Mouse (Mus musculus) inflammation-experienced regulatory T-cells, adult 6 months (primary cell): Measurements from ENCODE around the gene Ppp1r27. TPM values are rescaled to one million over a fixed set of nuclear protein-coding genes. Genes with fewer than 3 reads are reported as not detected.
A peak's percentile ranks its signal among the peaks of the same experiment; 100 is the strongest.
"Not testable (repeated sequence)": the region's sequence is repeated elsewhere in the genome, so short reads cannot be mapped to it uniquely, and the experiment has no call there.

Source experiments
- ATAC-seq: one replicate; pipeline ENCODE4 v1.8.0; 2017
- polyA plus RNA-seq, 3 experiments: library from polyadenylated mRNA; unstranded; fragments of 100-300 nt; shearing (Covaris generic); gene quantifications; one replicate each; pipeline ENCODE4 v1.2.1; 2017

Ppp1r27 gene
- polyA plus RNA-seq = not detected

DNA sequence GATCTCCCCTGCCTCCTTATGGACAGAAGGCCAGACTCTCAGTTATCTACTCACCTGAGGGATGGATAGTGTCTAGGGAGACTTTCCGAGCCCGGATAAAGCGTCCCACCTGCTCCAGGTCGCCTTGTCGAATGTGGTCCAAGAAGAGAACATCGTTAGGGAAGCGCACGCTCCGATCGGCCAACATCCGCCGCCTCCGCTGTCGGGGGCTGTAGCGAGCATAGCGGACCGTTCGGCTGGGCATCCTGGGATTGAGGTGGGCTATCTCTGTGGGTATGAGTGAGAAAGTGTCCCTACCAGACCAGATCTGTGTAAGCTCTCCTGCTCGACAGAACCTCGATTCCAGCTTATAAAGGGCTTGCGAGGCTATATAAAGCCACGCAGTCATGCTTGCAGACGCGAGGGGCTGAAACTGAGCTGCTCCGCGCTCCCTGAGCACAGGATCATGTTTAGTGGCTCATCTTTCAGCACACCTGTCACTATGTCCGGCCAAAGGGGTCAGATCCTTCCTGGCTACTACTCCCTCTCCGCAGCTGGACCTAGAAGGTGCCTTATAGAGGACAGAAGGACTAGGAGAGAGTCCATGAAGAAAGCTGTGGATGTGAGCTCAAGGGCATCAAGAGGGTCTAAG lies at the start of gene Ppp1r27:
Gene Ppp1r27, minus strand, starts transcription at position 323 of the 631 bp plus-strand sequence.
- no peak for ATAC-seq

DNA sequence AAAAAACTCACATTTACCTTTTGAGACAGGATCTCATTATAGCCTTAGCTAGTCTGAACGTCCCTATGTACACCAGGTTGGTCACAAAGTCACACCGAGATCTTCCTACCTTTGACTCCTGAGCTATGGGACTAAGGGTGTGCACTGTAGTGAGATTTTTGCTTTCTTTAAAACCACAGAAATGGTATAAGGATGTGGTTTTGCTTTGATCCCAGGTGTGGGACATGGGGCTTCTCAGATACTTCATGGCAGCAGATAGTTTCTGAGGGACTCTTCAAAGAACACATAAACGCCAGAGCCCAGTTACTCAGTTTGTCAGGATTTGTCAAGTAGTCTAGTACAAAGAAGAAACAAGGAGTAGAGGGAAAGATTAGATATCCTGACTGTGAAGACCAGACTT lies 49.8 kb upstream of the Ppp1r27 start:
- ATAC-seq = peak; percentile 49

DNA sequence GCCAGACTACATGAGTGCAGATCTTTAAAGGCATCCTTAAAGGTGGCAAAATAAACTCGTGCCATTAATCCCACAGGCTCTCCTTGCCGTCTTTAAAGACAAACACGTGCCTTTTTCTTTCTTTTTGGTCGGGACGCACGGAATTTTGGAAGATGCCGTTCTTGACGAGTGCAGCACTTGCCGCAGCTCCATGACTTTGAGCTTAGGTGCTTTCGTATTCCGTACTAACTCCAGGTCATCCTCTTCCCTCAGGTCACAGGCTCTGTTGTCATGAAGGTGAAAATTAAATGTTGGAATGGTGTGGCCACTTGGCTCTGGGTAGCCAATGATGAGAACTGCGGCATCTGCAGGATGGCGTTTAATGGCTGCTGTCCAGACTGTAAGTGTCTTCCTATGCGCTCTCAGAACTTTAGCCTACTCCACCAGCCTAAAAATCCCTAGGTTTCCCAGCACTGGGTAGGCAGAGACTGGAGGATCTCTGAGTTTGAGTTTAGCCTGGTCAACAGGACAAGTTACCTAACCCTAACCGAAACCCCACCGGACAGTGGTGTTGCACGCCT lies 48.1 kb upstream of the Ppp1r27 start:
- ATAC-seq = no peak

DNA sequence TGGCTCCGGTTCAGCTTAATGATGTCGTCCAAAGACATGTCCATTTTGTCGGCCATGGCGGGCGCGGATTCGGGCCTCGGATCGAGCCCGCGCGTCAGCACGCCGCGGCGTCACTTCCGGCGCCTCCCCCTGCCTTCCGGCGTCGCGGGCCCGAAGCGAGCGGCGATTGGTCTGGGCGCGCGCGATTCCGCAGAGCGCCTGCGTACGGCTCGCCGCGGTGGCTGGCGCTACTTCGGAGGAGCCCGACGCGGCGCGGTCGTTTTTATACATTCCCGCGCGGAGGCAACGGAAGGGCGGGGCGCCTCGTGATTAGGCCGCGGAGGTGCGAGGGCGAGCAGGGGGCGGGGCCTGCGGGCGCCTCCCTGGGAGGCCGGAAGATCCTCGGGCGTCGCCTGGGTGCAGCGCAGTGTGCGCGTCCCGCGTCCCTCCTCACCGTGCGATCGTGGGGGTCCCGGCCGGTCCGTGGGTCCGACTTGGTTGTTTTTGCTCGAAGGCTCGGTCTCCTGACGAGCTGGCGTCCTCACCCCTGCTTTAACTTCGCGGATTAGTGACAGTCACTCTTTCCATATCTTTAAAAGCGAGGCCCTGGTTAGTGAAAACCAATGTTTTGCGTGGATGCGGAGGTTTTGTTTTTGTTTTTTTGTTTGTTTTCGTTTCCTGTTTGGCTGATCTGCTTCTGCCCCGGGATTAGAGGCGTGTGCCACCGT lies 47.5 kb upstream of the Ppp1r27 start, which contains the start of the genes Alyref and Anapc11:
Gene Alyref, minus strand, starts transcription at position 83 of the 707 bp plus-strand sequence.
Gene Anapc11, plus strand, starts transcription at position 139 of the 707 bp plus-strand sequence.
- peak; percentile 88 for ATAC-seq

DNA sequence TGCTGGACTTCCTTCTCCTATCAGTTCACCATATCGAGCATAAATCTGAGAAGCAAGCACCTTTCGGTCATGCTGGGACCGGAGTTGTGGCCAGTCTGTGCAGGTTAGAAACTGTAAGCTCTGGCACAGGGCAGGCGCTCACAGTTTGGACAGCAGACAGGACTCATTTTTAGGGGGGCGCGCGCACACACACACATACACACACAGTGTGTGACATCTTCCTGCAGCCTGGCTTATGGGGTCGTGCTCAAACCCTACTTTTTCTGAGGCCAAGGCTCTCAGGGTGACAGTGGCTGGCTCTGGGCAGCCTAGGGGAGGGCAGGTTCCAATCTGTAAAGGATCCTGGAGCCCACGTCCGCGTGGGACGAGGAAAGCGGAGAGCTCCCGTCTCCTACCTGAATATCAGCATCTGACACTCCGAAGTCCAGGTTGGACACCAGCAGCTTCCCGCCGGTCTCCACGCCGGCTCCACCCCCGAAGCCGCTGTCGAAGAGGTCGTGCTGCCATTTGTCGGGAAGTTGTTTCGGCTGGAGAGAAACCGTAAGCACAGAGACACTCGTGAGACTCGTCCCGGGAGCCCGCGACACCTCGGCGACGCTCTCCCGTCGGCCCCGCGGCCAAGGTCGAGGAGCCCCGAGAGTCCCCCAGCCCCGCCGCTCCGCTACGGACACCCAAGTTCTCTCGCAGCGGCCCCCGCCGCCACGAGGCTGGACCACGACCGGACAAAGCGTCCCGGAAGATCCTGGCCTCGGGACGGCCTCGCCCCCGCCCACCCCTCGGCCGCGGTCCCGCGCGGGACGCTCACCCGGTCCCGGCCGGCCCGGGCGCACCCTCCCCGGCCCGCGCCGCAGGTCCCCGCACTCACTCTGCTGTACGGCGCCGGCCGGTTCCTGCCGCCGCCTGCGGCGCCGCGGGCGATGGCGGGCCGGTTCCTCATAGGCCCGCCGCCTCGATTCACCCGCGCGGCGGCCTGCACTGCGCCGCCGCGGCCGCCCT lies 46.6 kb upstream of the Ppp1r27 start:
- peak; percentile 19 for ATAC-seq

DNA sequence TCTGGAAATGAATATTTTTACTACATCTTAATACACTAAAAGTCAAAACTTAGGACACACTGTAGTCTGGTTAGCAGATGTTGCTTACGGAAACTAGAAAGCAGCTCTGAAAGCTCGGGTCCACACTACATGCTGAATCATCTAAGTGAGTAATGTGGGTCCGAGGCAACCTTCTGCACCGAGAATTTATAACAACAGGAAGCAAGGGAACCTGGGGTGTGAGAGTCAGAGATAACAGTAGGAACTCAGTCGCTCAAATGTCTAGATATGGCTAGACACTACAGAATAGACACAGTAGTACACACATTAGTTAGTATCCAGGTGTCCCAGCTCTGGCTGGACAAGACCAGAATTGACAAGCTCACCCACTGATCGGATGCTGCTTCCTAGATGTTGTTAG lies 37.6 kb upstream of the Ppp1r27 start:
- no peak for ATAC-seq

DNA sequence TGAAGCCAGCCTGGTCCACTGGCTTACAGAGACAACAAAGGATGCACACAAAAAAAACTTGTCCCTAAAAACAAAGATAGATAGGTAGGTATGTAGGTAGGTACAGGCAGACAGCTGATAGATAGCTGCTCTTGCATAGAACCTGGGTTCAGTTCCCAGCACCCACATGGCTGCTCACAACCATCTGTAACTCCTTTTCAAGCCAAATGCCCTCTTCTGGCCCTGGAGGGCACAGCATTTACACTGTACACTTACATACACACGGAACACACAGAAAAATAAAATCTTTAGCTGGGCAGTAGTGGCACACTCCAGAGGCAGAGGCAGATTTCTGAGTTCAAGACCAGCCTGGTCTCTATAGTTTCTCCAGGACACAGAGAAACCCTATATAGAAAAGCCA lies 33.0 kb upstream of the Ppp1r27 start:
- no peak for ATAC-seq

DNA sequence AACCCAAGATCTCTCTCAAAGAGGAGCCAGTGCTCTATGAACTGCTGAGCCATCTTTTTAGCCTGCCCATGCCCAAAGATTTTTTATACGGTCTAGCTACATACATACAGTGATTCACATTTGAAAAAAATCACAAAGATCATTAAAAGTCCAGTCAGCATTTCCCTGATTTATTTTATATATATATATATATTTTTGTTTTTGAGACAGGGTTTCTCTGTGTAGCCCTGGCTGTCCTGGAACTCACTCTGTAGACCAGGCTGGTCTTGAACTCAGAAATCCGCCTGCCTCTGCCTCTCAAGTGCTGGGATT lies 32.0 kb upstream of the Ppp1r27 start:
- not testable (repeated sequence) for ATAC-seq

DNA sequence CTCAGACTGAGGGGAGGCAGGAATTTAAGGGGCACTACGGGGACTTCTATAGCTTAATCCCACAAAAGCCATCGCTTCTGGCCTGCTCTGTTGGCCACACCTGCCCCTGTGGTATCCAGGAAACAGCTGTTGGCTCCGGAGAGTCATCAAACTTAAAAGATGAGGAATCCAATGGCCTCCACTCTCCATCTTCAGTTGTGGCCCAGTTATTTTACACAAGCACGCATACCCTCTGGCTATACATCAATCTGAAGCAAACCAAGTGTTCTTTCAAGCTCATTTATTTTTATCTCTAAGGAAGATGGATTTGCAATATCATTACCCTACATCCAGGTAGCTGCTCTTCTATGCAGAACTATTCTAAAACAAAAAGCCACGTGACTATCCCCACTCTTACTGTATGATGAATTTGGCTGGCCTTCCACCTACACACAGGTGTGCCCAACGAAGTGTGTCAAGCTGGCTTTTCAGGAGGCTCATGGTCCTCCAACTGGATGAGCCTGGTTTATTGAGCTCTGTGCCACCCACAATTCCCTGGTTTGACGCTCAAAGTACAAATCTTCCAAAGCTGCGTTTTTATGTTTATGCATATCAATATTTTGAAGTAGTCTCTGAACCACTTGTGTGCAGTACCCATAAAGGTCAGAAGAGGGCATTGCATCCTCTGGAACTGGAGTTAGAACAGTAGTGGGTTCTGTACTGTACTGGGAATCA lies 31.5 kb upstream of the Ppp1r27 start:
- ATAC-seq = no peak

DNA sequence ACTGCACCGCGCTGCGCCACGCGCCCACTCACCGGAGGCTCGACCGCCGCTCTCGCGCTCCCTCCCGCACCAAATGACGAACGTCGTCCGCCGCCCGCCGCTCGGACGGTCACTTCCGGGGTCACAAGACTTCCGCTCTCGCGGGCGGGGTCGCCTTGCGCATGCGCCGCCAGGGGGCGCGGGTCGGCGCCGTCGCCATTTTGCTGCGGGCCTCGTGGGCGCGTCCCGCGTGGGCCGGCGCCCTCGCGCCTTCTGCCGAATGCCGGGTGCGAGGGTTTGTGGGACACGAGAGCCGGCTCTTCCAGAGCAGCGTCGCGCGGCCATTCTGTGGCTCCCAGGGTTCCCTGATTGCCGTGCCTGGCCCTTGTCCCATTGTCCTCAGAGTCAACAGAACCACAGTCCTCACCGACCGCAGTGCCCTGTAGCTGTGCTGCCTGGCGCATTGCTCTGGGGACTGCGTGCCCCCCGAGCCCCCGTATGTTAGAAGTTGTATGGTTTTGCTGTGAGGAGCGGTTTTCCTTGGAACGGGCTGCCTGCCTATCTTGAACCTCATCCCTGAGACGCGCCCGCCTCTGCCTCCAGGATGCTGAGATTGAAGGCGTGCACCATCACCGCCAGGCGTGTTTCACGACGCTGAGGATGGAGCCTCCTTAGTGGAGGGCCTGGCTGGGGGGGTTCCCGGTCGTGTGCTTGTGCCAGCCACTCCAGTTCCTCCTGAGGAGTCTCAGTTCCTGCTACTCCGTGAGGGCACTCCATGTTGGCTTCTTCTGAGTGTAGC lies 30.7 kb upstream of the Ppp1r27 start, which contains the start of gene Arhgdia:
Gene Arhgdia, minus strand, starts transcription at position 135 of the 778 bp plus-strand sequence.
- ATAC-seq = peak; percentile 70

DNA sequence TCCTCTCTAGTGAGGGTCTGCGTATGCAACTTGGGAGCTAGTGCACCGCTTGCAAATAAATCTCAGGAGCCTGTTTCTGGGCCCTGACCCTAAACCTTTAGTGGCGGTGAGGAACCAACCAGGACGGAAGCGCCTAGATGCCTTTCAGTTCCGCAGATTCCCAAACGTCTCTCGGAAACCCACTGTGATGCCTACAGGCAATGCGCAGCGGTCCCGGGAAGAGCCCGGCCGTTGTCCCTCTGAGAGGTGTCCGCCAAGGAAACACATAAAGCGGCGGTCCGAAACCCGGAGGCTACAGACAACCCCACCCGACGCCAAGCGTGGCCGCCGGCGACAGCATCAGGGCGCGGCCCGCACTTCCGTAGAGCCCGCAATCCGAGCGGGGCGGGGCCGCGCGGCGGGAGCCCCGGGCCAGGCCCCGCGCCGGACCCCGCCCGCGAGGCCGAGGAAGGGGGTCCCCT lies 30.0 kb upstream of the Ppp1r27 start:
- ATAC-seq = no peak

DNA sequence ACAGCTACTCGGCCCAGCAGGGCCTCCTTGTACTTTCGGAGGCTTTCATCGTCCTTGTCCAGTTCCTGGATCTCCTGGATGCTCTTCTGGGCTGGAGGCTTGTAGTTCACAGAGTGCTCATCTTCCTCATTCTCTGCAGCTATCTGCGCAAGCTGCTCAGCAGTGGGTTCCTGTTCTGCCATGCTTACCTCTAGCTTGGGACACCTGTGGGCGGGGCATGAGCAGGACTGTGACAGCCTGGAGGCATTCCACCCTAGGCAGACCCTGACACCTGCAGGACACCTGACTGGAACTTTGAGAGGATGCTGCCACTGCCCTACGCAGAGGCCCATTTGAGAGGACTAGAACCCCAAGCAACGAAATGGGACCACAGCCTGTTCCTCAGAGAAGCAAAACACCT lies 29.3 kb upstream of the Ppp1r27 start:
- no peak for ATAC-seq

DNA sequence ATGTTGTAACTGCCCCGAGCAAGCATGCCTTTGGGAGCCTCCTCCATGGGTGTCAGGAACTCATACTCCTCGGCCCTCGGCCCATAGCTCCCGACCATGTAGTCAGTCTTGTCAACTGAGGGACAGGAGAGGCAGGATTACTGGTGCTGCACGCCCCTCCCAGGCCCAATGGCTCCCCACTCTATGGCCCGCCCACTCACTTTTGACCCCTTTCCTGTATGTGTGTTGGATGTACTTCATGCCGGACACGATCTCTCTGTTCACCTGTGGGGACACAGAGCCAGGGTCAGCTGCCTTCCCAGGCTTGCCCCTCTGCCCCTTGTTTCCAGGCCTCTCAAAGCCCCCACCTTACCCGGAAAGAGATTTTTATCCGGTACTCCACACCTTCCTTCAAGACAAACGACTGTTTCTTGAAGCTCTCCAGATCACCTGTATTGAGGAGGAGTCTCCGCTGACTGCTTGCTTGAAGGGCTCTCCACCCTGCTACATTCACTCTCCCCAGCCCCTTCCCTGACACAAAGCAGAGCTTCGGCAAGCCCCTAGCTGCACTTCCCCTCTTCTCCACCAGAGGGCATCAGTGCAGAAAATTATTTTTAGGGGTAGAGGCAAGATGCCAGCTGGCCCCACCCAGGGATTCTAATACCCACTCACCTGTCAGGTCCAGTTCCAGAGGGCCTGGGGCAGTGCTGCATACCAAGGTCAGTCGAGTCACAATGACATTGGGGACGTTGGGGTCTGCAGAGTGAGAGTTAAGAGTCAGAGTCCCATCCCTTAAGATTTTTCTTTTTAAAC lies 28.6 kb upstream of the Ppp1r27 start:
- peak; percentile 29 for ATAC-seq

DNA sequence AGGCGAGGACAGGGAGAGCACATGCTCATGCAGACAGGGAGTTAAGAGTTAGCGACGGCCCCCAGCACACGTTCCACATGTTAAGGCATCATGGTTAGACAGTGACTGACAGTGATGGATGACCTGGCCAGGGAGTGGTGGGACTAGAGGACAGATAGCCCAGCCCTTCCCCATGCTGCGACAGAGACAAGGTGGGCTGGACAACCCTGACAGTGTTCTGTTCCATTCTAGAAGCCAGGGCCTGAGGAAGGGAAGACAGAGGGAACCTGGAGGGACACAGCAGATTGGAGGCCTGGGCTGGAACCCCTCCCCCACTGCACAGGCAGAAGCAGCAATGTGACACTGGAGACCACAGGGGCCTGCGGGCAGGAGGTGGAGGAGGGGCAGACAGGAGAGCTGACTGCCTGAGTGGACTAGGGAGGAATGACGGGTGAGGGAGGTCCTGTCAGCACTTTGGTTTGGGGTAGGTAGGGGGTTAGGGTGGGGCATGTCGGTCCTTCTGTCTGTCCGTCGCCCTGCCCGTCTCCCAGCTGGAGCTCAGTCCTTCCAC lies 27.8 kb upstream of the Ppp1r27 start:
- no peak for ATAC-seq

DNA sequence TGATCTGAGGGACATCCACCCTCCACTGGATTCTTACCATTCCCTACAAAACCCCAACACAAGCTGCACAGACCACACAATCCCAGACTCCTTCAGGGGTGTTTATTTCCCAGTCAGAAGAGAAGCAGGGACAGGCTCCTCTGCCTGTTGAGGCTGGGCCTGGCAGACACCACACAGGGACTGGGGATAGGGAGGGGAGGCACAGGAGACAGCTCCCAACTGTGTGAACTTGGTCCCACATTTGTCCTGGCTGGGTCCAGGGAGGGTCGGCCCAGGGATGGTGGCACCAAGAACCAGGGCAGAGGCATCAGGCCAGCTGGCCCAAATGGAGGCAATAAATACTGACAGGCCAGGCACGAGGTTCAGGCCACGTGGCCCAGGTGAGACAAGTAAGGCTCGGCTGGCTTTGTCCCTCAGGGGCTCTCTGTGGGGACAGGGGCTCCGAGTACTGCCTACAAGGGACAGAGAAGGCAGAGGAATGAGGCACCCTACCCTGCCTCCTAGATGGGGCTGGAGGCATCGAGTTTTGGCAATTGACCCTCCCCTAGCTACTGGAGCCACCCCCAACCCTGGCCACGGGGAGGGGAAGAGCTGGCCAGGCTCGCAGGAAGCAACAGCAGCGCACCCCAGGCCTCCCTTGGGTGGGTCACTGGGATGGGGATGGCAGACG lies 27.2 kb upstream of the Ppp1r27 start:
- ATAC-seq = no peak

DNA sequence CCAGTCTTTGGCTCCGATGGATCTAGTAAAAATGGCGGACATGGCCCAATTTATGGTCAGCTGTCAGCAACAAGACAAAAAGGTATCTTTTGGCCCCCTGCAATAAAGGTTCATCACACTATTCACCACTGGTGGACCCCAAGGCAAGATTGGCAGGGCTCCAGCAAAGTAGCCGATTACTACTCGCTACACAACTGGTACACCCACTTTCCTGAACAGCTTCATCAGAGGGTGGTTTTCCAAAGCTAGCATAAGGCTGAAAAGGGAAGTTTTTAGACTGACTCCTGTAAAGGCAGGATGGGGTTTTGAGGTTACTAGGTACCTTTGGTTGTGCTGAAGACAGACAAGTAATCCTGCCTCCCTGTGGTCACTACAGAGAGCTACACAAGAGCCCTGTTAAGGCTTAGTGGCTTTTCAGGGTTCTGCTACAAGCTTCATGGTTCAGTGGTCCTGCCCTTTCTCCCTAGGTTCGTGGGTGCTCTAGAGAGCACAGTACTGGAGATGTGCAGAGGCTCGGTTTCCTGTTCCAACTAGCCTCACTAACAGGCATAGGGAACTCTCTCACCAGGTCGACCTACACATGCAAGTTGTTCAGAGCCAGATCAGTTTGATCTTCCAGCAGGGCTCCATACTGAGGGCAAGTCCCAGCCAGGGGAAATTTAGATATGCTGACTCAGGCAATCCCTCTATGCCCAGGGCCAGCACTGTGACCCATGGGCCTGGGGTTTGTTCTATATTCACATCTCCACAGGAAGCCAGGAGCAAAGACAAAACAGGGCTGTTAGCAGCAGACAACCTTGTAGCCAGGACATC lies 26.5 kb upstream of the Ppp1r27 start:
- ATAC-seq = no peak

DNA sequence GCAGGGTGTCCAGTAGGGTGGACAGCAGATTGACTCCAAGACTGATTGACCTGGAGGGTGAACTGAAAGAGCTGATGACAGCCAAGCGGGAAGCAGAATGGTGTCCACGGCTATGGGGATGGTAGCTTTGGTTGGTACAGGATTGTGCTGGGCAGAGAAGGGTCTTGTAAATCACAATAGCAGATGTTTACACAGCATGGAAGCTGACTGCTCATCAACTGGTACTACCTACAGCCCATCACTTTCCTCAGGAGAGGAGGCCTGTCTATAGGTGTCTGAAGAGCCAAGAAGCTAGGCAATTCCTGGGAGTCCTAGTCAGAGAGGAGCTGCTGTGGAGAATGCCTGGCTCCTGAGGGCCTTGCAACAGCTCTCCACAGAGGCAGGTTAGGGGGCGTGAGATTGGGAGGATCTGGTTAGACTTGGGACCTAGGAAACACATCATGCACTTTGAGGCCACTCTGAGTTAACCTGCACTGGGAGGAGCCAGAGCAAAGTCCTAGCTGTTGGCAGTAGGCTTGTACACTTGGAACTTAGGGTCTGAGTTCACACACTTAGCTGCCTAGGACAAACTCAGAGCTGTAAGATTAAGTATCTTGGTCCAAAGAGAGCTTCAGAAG lies 25.5 kb upstream of the Ppp1r27 start:
- ATAC-seq = no peak

DNA sequence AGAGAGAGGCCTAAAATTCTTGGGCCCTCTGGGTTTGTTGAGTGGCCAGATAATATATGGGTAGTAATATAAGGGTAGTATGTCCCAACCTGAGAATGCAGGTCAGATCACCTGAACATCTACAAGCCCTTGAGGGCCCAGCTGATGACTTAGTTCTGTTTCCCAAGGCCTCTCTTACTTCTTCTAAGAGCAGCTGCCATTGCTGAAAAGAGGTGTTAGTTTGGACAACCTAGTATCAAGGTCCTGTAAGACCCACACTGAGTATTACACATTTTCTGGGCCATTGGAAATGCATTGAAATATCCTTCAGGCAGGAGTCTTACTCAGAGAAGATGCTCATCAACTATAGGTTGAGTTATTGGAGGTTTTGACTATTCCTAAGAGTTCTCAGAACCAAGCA lies 25.0 kb upstream of the Ppp1r27 start:
- ATAC-seq = no peak
